Mouse (Mus musculus) brown adipose tissue, adult 24 weeks (tissue): Measurements from ENCODE around the gene Noxa1. TPM values are rescaled to one million over a fixed set of nuclear protein-coding genes. Genes with fewer than 3 reads are reported as not detected.

Source experiments
- H3K27ac ChIP-seq: fragments of 200-500 bp; replicated peaks from 2 replicates; pipeline ENCODE4 v1.5.1; 2012; ENCODE audit warnings: low read depth, mild to moderate bottlenecking, low read length
- H3K4me1 ChIP-seq: fragments of 200-500 bp; 2 replicates; pipeline ENCODE4 v1.6.1; 2012; ENCODE audit warnings: low read length, mixed read lengths; ENCODE audit not compliant: control insufficient read depth, insufficient read depth, insufficient read length
- H3K4me3 ChIP-seq: fragments of 200-500 bp; 2 replicates; pipeline ENCODE4 v1.5.1; 2012; ENCODE audit warnings: low read depth, mild to moderate bottlenecking, low read length, moderate library complexity; ENCODE audit not compliant: insufficient read depth
- polyA plus RNA-seq: library from polyadenylated mRNA; stranded (reverse); fragments of >200 nt; gene quantifications from 2 replicates; pipeline ENCODE4 v1.2.4, GENCODE M21; 2012; ENCODE audit not compliant: missing spikeins, insufficient read depth, insufficient read length

Noxa1 gene
- polyA plus RNA-seq, 1 experiment = not detected

GRCm38 (mm10) chr2:25072398-25072797 lies 22.6 kb downstream of the Noxa1 start:
- H3K4me1 ChIP-seq = no peaks in the 10 kb centered on the region
- no peak overlapping the region for H3K4me3 ChIP-seq
- no peak overlapping the region for H3K27ac ChIP-seq

GRCm38 (mm10) chr2:25069537-25069936 lies 25.4 kb downstream of the Noxa1 start:
- no peak overlapping the region for H3K27ac ChIP-seq
- H3K4me1 ChIP-seq = no peaks in the 10 kb centered on the region
- no peak overlapping the region for H3K4me3 ChIP-seq

GRCm38 (mm10) chr2:25066552-25066951 lies 28.4 kb downstream of the Noxa1 start:
- no peaks in the 10 kb centered on the region for H3K4me1 ChIP-seq
- H3K4me3 ChIP-seq = no peak overlapping the region
- H3K27ac ChIP-seq = no peak overlapping the region

GRCm38 (mm10) chr2:25065537-25065936 lies 29.4 kb downstream of the Noxa1 start:
- H3K27ac ChIP-seq = no peak overlapping the region
- H3K4me1 ChIP-seq = no peaks in the 10 kb centered on the region
- no peak overlapping the region for H3K4me3 ChIP-seq

GRCm38 (mm10) chr2:25064285-25064684 lies 30.7 kb downstream of the Noxa1 start:
- Histone ChIP-seq H3K4me3 (no peak overlapping the region), H3K4me1 (no peaks in the 10 kb centered on the region), H3K27ac (no peak overlapping the region)

- H3K4me3 ChIP-seq = no peak overlapping the region
- H3K4me1 ChIP-seq = no peaks in the 10 kb centered on the region
- no peak overlapping the region for H3K27ac ChIP-seq
Observed at GRCm38 (mm10) chr2:25063523-25063922, 31.4 kb downstream of the Noxa1 start.

- no peak overlapping the region for H3K27ac ChIP-seq
- H3K4me3 ChIP-seq = no peak overlapping the region
- peaks cover 5% of the 10 kb centered on the region for H3K4me1 ChIP-seq
Observed at GRCm38 (mm10) chr2:25058926-25059325, 36.0 kb downstream of the Noxa1 start.

- H3K4me3 ChIP-seq = peak overlapping the region; percentile 80; the same call in 1 of the 2 replicates
- peaks cover 5% of the 10 kb centered on the region for H3K4me1 ChIP-seq
- H3K27ac ChIP-seq = no peak overlapping the region
Observed at GRCm38 (mm10) chr2:25055409-25056155, 39.4 kb downstream of the Noxa1 start.

- H3K4me1 ChIP-seq = peaks cover 5% of the 10 kb centered on the region
- no peak overlapping the region for H3K27ac ChIP-seq
- H3K4me3 ChIP-seq = peak overlapping the region; percentile 80
Observed at GRCm38 (mm10) chr2:25055068-25055405, 39.9 kb downstream of the Noxa1 start.

GRCm38 (mm10) chr2:25054221-25055067 lies 40.5 kb downstream of the Noxa1 start, which contains the start of gene Nsmf:
Nsmf (plus strand) TSS chr2:25054355.
- Histone ChIP-seq H3K4me1 (peaks cover 5% of the 10 kb centered on the region), H3K4me3 (peak within 1 kb of the TSS; percentile 80), H3K27ac (no peak within 1 kb of the TSS)

GRCm38 (mm10) chr2:25053101-25053500 lies 41.8 kb downstream of the Noxa1 start:
- Histone ChIP-seq H3K27ac (no peak overlapping the region), H3K4me3 (no peak overlapping the region), H3K4me1 (peaks cover 5% of the 10 kb centered on the region)

GRCm38 (mm10) chr2:25051450-25051849 lies 43.5 kb downstream of the Noxa1 start:
- Histone ChIP-seq H3K4me3 (no peak overlapping the region), H3K27ac (no peak overlapping the region), H3K4me1 (peaks cover 5% of the 10 kb centered on the region)

GRCm38 (mm10) chr2:25050921-25051320 lies 44.0 kb downstream of the Noxa1 start:
- Histone ChIP-seq H3K4me1 (peaks cover 5% of the 10 kb centered on the region), H3K4me3 (no peak overlapping the region), H3K27ac (no peak overlapping the region)

- Histone ChIP-seq H3K27ac (no peak overlapping the region), H3K4me1 (no peaks in the 10 kb centered on the region), H3K4me3 (no peak overlapping the region)
Observed at GRCm38 (mm10) chr2:25040089-25040488, 54.9 kb downstream of the Noxa1 start.
